Mouse (Mus musculus) left cerebral cortex, adult 18-20 months (tissue): ENCODE results near the gene Sun2. TPM values are rescaled to one million over a fixed set of nuclear protein-coding genes. Genes with fewer than 3 reads are reported as not detected.

ENCODE experiments used
- DNase-seq, 2 experiments: peaks; one replicate each; pipeline ENCODE4 v3.0.0; 2021 to 2022; ENCODE audit warnings: low spot score in 2 of 2, mixed read lengths in 1 of 2
- total RNA-seq, 2 experiments: library from RNA; stranded (reverse); gene quantifications; 2 replicates each; pipeline ENCODE4 v1.2.3; 2021

Sun2 gene
- total RNA-seq, 2 experiments from 2014 or later: 46.7 to 49.4 TPM

DNA sequence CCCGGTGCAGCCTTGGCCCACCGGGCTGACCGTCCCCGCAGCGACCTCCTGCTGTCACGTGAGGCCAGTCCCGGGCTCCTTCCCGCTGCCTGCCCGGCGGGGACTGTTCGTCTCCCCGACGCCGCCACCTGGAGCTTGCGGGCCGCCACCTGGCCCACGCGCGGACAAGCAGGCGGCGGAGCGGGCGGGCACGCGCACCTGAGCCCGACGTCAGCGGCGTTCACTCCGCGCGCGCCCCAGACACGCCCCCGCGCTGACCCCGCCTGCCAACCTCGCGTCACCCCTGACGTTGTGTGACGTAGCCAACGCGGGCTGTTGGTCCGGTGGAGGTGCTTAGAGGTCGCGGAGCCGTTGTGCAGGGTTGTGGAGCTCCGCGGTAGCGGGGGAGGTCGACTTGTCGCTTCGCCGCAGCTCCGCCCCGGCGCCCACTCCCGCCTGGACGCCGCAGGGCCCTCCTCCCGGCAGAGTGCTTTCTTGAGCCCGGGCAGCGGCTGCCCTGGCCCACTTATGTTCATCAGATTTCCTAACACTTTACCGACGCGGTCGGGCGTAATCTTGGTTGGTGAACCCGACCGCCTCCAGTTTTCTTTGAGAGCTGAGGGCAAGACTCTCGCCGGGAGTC, 54.6 kb downstream of the Sun2 start, which contains the start of gene Josd1:
Gene Josd1 (minus strand): TSS at position 274 of the 622 bp plus-strand sequence.
- peak; percentile 96 to 97 for DNase-seq

GRCm38 (mm10) chr15:79687175-79687574, 55.2 kb downstream of the Sun2 start:
- peak; percentile 22 to 41 for DNase-seq

DNA sequence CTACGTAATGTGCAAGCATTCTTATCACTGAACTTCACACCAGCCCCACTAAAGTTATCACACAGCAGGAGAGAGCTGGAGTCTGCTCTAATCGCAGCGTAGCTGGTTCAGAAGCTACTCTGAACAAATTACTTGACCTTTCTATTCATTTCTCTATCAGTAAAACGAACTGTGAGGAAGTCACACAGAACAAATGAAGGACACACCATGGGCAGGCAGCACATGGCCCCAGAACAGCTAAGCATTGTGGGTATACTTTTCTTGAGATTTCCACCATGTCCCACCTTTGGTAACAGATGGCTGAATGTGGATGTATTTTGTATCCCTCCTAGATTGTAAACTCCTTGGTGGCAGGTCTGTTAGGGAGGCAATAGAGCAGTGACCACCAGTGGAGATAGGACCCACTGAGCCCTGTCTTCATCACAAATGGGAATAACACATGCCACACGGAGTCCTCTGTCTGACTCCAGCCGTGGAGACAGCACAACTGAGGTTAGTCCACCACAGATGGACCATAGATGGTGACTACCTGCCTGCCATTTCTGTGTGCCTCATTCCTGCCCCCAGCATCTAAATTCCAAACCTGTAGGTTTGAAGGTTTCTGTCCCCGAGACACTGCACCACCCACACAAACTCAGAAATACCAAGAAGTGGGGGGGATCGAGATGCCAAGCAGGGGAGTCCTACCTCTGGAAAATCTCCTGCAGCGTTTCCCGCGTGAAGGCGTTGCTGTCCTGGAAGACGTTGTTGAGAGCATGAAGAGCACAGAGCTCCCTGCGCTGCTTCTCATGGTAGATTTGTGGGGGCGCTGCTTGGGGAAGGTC, 56.1 kb downstream of the Sun2 start:
- no peak for DNase-seq

DNA sequence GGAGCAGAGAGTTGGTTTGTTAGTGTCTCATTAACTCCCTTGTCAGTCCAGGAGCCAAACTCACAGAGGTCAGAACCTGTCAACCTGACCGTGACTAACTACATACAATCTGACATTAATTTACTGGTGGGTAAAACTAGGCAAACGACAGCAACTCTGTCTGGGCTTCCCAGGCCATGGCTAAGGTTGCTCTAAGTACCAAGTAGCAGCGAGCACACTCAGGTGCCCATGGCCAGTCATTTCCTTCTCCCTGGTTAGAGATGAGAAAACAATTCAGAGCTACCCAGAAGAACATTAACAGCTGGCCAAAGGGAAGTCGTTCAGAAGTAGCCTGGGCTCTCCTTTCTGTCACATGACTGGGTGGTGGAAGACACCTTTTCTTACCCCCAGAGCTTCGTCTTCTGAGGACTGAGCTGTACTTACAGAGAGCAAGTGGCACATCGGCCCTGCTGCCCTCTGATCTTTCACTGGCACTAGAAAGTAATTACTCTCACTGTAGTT, 57.1 kb downstream of the Sun2 start:
- no peak for DNase-seq

DNA sequence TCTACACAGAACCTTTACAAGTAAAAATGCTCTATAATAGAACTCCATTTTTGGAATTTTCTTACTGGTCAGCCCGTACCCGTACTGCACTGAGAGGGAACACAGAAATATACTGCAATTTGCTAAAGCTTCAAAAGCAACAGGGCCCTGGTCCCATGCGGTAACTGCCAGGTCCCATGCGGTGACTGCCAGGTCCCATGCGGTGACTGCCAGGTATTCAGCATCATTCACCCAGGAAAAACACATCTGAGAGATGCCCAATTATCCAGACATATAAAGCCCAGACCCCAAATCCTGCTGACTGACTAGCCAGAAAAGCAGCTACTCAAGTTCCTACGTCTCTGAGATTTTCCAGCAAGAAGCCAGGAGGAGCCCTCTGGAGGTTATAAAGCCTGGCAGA, 57.7 kb downstream of the Sun2 start:
- no peak for DNase-seq

GRCm38 (mm10) chr15:79683707-79684465, 58.5 kb downstream of the Sun2 start:
- peak; percentile 44 to 47 for DNase-seq

- DNase-seq: no peak
Measured at GRCm38 (mm10) chr15:79683146-79683545, 59.2 kb downstream of the Sun2 start.

GRCm38 (mm10) chr15:79681973-79682372, 60.4 kb downstream of the Sun2 start:
- no peak for DNase-seq

- no peak for DNase-seq
Measured at GRCm38 (mm10) chr15:79677936-79678335, 64.4 kb downstream of the Sun2 start.

Other genes starting within 250 kb of the Sun2 start
- 100 to 1,000 TPM; 184 TPM for gene Kcnj4, start 237.3 kb downstream of the Sun2 start, total RNA-seq
- gene Kdelr3, start 226.1 kb downstream of the Sun2 start, total RNA-seq: under 1 TPM; 0.35 to 0.63 TPM
- gene Ddx17, start 195.8 kb downstream of the Sun2 start, total RNA-seq: 100 to 1,000 TPM; 304 to 309 TPM
- under 1 TPM; 0.37 to 0.53 TPM for gene Dmc1, start 137.4 kb downstream of the Sun2 start, total RNA-seq
- gene Fam227a, start 83.6 kb downstream of the Sun2 start, total RNA-seq: 10 to 100 TPM in 1 of 2 experiments, 1 to 10 TPM in 1; 9.3 to 10.0 TPM
- 10 to 100 TPM; 42.4 to 47.0 TPM for gene Cby1, start 83.3 kb downstream of the Sun2 start, total RNA-seq
- gene Tomm22, start 71.7 kb downstream of the Sun2 start, total RNA-seq: 100 to 1,000 TPM; 102 to 108 TPM
- gene Josd1, start 54.6 kb downstream of the Sun2 start, total RNA-seq: 10 to 100 TPM; 65.8 to 71.5 TPM
- gene Gtpbp1, start 51.7 kb downstream of the Sun2 start, total RNA-seq: 10 to 100 TPM; 52.7 to 53.4 TPM
- 10 to 100 TPM; 53.0 to 56.9 TPM for gene Dnal4, start 35.3 kb upstream of the Sun2 start, total RNA-seq
- gene Nptxr, start 62.2 kb upstream of the Sun2 start, total RNA-seq: 100 to 1,000 TPM; 691 to 759 TPM
- gene Npcd, start 91.7 kb upstream of the Sun2 start, total RNA-seq: 10 to 100 TPM in 1 of 2 experiments, 1 to 10 TPM in 1; 6.8 to 28.8 TPM
- 100 to 1,000 TPM; 323 TPM for gene Cbx6, start 92.2 kb upstream of the Sun2 start, total RNA-seq
- 1 to 10 TPM; 4.3 to 5.0 TPM for gene Apobec3, start 149.1 kb upstream of the Sun2 start, total RNA-seq
- gene Cbx7, start 228.6 kb upstream of the Sun2 start, total RNA-seq: 10 to 100 TPM; 59.6 to 61.7 TPM